Mouse (Mus musculus): ENCODE measurements around the gene Eef1akmt3. TPM values are rescaled to one million over a fixed set of nuclear protein-coding genes. Genes with fewer than 3 reads are reported as not detected.

Gene Eef1akmt3
- polyA plus RNA-seq, 1 experiment from 2014 or later = 0.23 TPM

- Histone ChIP-seq H3K4me2 (ENCODE audit: low read length) (peak overlapping the region; percentile 86), H3K27me3 (replicated peaks; ENCODE audit: control insufficient read depth, insufficient read depth, low read length) (no peaks in the 10 kb centered on the region), H3K9me3 (ENCODE audit: control insufficient read depth, low read length) (no peaks in the 10 kb centered on the region), H3K4me1 (ENCODE audit: control insufficient read depth, insufficient read depth, low read depth, low read length) (peaks cover 33% of the 10 kb centered on the region), H3K4me3 (ENCODE audit: low read length) (peak overlapping the region; percentile 83), H3K9ac (ENCODE audit: low read depth, low read length) (peak overlapping the region; percentile 89), H3K27ac (ENCODE audit: low read depth, low read length) (peak overlapping the region; percentile 92), H3K36me3 (ENCODE audit: control insufficient read depth, insufficient read depth, low read length) (peaks cover 8% of the 10 kb centered on the region; the same call in 1 of the 2 replicates)
- WGBS = 1% methylated on average over 66 of the region's 70 CpGs
- no peak for ATAC-seq
Measured at GRCm38 (mm10) chr10:127079665-127080391, 38.5 kb upstream of the Eef1akmt3 start.

- Histone ChIP-seq H3K4me3 (ENCODE audit: low read length) (peak overlapping the region; percentile 83), H3K27ac (ENCODE audit: low read depth, low read length) (peak overlapping the region; percentile 92), H3K36me3 (ENCODE audit: control insufficient read depth, insufficient read depth, low read length) (peaks cover 6% of the 10 kb centered on the region; the same call in 1 of the 2 replicates), H3K27me3 (replicated peaks; ENCODE audit: control insufficient read depth, insufficient read depth, low read length) (no peaks in the 10 kb centered on the region), H3K9me3 (ENCODE audit: control insufficient read depth, low read length) (no peaks in the 10 kb centered on the region), H3K4me2 (ENCODE audit: low read length) (peak overlapping the region; percentile 86), H3K4me1 (ENCODE audit: control insufficient read depth, insufficient read depth, low read depth, low read length) (peaks cover 33% of the 10 kb centered on the region), H3K9ac (ENCODE audit: low read depth, low read length) (peak overlapping the region; percentile 89)
- WGBS = under 1% methylated on average over 35 of the region's 49 CpGs
- ATAC-seq = peak; percentile 71
Measured at GRCm38 (mm10) chr10:127078677-127079575, 37.6 kb upstream of the Eef1akmt3 start.

- H3K4me1 ChIP-seq (ENCODE audit: control insufficient read depth, insufficient read depth, low read depth, low read length) = peaks cover 33% of the 10 kb centered on the region
- 3% methylated on average over 11 of the region's 12 CpGs for WGBS
- ATAC-seq = peak; percentile 51
Measured at GRCm38 (mm10) chr10:127078001-127078676, 36.8 kb upstream of the Eef1akmt3 start.

DNA sequence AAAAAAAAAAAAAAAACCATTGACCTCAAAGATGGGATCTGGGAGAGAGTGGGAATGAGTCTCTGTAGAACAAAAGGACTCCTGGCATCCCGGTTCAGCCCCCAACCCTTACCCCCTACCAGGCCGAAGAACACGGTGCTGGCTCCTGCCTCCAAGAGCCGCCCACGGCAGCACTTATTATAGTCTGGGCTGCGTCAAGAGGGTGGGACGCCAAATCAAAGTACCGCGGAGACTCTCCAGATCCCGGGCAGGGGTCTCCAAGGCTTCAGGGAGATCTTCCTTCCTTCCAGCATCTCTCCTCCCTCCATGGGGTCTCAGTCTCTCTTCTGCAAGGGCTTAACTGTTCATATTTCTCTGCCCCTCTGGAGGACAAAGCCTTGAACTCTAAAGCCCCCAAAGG lies 36.2 kb upstream of the Eef1akmt3 start:
- H3K9me3 ChIP-seq (ENCODE audit: control insufficient read depth, low read length) = no peaks in the 10 kb centered on the region
- peak overlapping the region; percentile 49 for H3K9ac ChIP-seq (ENCODE audit: low read depth, low read length)
- H3K36me3 ChIP-seq (ENCODE audit: control insufficient read depth, insufficient read depth, low read length) = no peaks in the 10 kb centered on the region
- peak overlapping the region; percentile 86 for H3K4me2 ChIP-seq (ENCODE audit: low read length)
- H3K27ac ChIP-seq (ENCODE audit: low read depth, low read length) = peak overlapping the region; percentile 92
- ATAC-seq = no peak; the same call in 1 of the 2 replicates
- 8% methylated on average over 10 of the region's 10 CpGs for WGBS
- H3K4me3 ChIP-seq (ENCODE audit: low read length) = peak overlapping the region; percentile 83
- no peaks in the 10 kb centered on the region for H3K27me3 ChIP-seq (replicated peaks; ENCODE audit: control insufficient read depth, insufficient read depth, low read length)
- peaks cover 33% of the 10 kb centered on the region for H3K4me1 ChIP-seq (ENCODE audit: control insufficient read depth, insufficient read depth, low read depth, low read length)

More at GRCm38 (mm10) chr10:127078001-127078676, 36.8 kb upstream of the Eef1akmt3 start:
- peak overlapping the region; percentile 86 for H3K4me2 ChIP-seq (ENCODE audit: low read length)
- no peaks in the 10 kb centered on the region for H3K9me3 ChIP-seq (ENCODE audit: control insufficient read depth, low read length)
- H3K36me3 ChIP-seq (ENCODE audit: control insufficient read depth, insufficient read depth, low read length) = peaks cover 2% of the 10 kb centered on the region; the same call in 1 of the 2 replicates
- H3K9ac ChIP-seq (ENCODE audit: low read depth, low read length) = peak overlapping the region; percentile 49
- no peaks in the 10 kb centered on the region for H3K27me3 ChIP-seq (replicated peaks; ENCODE audit: control insufficient read depth, insufficient read depth, low read length)
- peak overlapping the region; percentile 83 for H3K4me3 ChIP-seq (ENCODE audit: low read length)
- H3K27ac ChIP-seq (ENCODE audit: low read depth, low read length) = peak overlapping the region; percentile 92

GRCm38 (mm10) chr10:127076082-127076481 lies 34.8 kb upstream of the Eef1akmt3 start:
- no peaks in the 10 kb centered on the region for H3K9me3 ChIP-seq (ENCODE audit: control insufficient read depth, low read length)
- H3K36me3 ChIP-seq (ENCODE audit: control insufficient read depth, insufficient read depth, low read length) = no peaks in the 10 kb centered on the region
- WGBS = 39% methylated on average over 4 of the region's 4 CpGs
- H3K27ac ChIP-seq (ENCODE audit: low read depth, low read length) = no peak overlapping the region
- no peak for ATAC-seq
- H3K4me1 ChIP-seq (ENCODE audit: control insufficient read depth, insufficient read depth, low read depth, low read length) = peaks cover 26% of the 10 kb centered on the region
- H3K4me3 ChIP-seq (ENCODE audit: low read length) = no peak overlapping the region
- no peak overlapping the region for H3K4me2 ChIP-seq (ENCODE audit: low read length)
- H3K9ac ChIP-seq (ENCODE audit: low read depth, low read length) = peak overlapping the region; percentile 41; the same call in 1 of the 2 replicates
- no peaks in the 10 kb centered on the region for H3K27me3 ChIP-seq (replicated peaks; ENCODE audit: control insufficient read depth, insufficient read depth, low read length)

- H3K27me3 ChIP-seq (replicated peaks; ENCODE audit: control insufficient read depth, insufficient read depth, low read length) = no peaks in the 10 kb centered on the region
- H3K4me3 ChIP-seq (ENCODE audit: low read length) = no peak overlapping the region
- H3K9ac ChIP-seq (ENCODE audit: low read depth, low read length) = no peak overlapping the region
- no peaks in the 10 kb centered on the region for H3K9me3 ChIP-seq (ENCODE audit: control insufficient read depth, low read length)
- H3K36me3 ChIP-seq (ENCODE audit: control insufficient read depth, insufficient read depth, low read length) = no peaks in the 10 kb centered on the region
- WGBS = 76% methylated on average over 8 of the region's 8 CpGs
- ATAC-seq = no peak
- H3K4me2 ChIP-seq (ENCODE audit: low read length) = no peak overlapping the region
- no peak overlapping the region for H3K27ac ChIP-seq (ENCODE audit: low read depth, low read length)
- peaks cover 23% of the 10 kb centered on the region for H3K4me1 ChIP-seq (ENCODE audit: control insufficient read depth, insufficient read depth, low read depth, low read length)
Measured at GRCm38 (mm10) chr10:127075651-127076050, 34.3 kb upstream of the Eef1akmt3 start.

DNA sequence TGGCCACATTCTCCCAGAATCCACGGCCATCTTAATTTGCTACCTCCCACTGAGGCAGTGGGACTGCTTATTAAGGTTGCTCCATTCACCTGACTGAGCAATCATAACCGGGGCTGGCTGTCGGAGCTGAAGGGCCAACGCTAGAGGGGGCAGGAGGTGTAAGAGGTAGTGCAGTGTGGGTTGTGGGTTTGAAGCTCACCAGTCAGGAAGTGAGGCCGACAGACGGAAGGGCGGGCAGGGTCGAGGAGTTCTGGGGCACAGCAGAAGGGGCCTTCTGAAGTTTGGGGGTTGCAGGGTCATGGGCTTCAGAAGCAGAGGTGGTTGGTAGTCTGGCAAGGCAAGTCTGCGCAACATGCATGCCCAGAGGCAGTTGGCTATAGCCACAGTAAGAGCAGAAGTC lies 33.8 kb upstream of the Eef1akmt3 start, which contains the start of gene Agap2:
TSS of gene Agap2 (plus strand) at position 205 of the 400 bp plus-strand sequence.
- 63% methylated on average over 9 of the region's 9 CpGs for WGBS
- Histone ChIP-seq H3K27me3 (replicated peaks; ENCODE audit: control insufficient read depth, insufficient read depth, low read length) (no peaks in the 10 kb centered on the region), H3K9ac (ENCODE audit: low read depth, low read length) (no peak within 1 kb of the TSS; the same call in 1 of the 2 replicates), H3K4me1 (ENCODE audit: control insufficient read depth, insufficient read depth, low read depth, low read length) (peaks cover 17% of the 10 kb centered on the region), H3K4me2 (ENCODE audit: low read length) (no peak within 1 kb of the TSS), H3K4me3 (ENCODE audit: low read length) (no peak within 1 kb of the TSS), H3K9me3 (ENCODE audit: control insufficient read depth, low read length) (no peaks in the 10 kb centered on the region), H3K27ac (ENCODE audit: low read depth, low read length) (no peak within 1 kb of the TSS), H3K36me3 (ENCODE audit: control insufficient read depth, insufficient read depth, low read length) (no peaks in the 10 kb centered on the region)
- ATAC-seq = no peak

GRCm38 (mm10) chr10:127073981-127074380 lies 32.7 kb upstream of the Eef1akmt3 start:
- Histone ChIP-seq H3K27ac (ENCODE audit: low read depth, low read length) (no peak overlapping the region), H3K36me3 (ENCODE audit: control insufficient read depth, insufficient read depth, low read length) (no peaks in the 10 kb centered on the region), H3K4me1 (ENCODE audit: control insufficient read depth, insufficient read depth, low read depth, low read length) (peaks cover 22% of the 10 kb centered on the region), H3K9ac (ENCODE audit: low read depth, low read length) (no peak overlapping the region), H3K27me3 (replicated peaks; ENCODE audit: control insufficient read depth, insufficient read depth, low read length) (no peaks in the 10 kb centered on the region), H3K4me3 (ENCODE audit: low read length) (no peak overlapping the region), H3K4me2 (ENCODE audit: low read length) (no peak overlapping the region), H3K9me3 (ENCODE audit: control insufficient read depth, low read length) (no peaks in the 10 kb centered on the region)
- no peak for ATAC-seq
- WGBS = 93% methylated on average over 1 of the region's 1 CpGs

All from hindbrain, embryonic 16.5 days (tissue).